Mouse (Mus musculus) neural tube, embryonic 13.5 days (tissue): Measurements from ENCODE around the gene Ly6g6e. TPM values are rescaled to one million over a fixed set of nuclear protein-coding genes. Genes with fewer than 3 reads are reported as not detected.

ENCODE experiments used
- ATAC-seq: fragments of 200-750 bp; cut with Nextera tagmentation; 2 replicates; pipeline ENCODE4 v1.8.0; 2017; ENCODE audit warnings: low read depth, mild to moderate bottlenecking, moderate TSS enrichment, moderate library complexity
- H3K27ac ChIP-seq: fragments of 300-500 bp; sonication (generic); replicated peaks from 2 replicates; pipeline ENCODE4 v1.5.1; 2015; ENCODE audit warnings: moderate library complexity, mild to moderate bottlenecking, inconsistent platforms
- H3K27me3 ChIP-seq: fragments of 300-500 bp; sonication (generic); 2 replicates; pipeline ENCODE4 v1.6.1; 2015; ENCODE audit warnings: mild to moderate bottlenecking, inconsistent platforms
- H3K36me3 ChIP-seq: fragments of 300-500 bp; sonication (generic); 2 replicates; pipeline ENCODE4 v1.6.1; 2015; ENCODE audit warnings: mild to moderate bottlenecking, inconsistent platforms
- H3K4me1 ChIP-seq: fragments of 300-500 bp; sonication (generic); replicated peaks from 2 replicates; pipeline ENCODE4 v1.6.1; 2015; ENCODE audit warnings: inconsistent platforms
- H3K4me2 ChIP-seq: fragments of 300-500 bp; sonication (generic); 2 replicates; pipeline ENCODE4 v1.6.1; 2015; ENCODE audit warnings: inconsistent platforms, mild to moderate bottlenecking, moderate library complexity
- H3K4me3 ChIP-seq: fragments of 300-500 bp; sonication (generic); 2 replicates; pipeline ENCODE4 v1.5.1; 2015; ENCODE audit warnings: mild to moderate bottlenecking, inconsistent platforms
- H3K9ac ChIP-seq: fragments of 300-500 bp; sonication (generic); 2 replicates; pipeline ENCODE4 v1.6.1; 2015; ENCODE audit warnings: moderate library complexity, mild to moderate bottlenecking, inconsistent platforms
- H3K9me3 ChIP-seq: fragments of 300-500 bp; sonication (generic); 2 replicates; pipeline ENCODE4 v1.6.1; 2016; ENCODE audit warnings: inconsistent platforms
- whole genome bisulfite sequencing: fragments of 180-500 bp; shearing (Covaris S2); methylation state at CpG from one replicate; pipeline ENCODE4 v1.1.7; 2015; 5-methylcytosine and 5-hydroxymethylcytosine counted together
- polyA plus RNA-seq: library from polyadenylated mRNA; unstranded; fragments of >200 nt; fragmentation: Nextera tagmentation; extraction: Ambion mirVana; gene quantifications from 2 replicates; pipeline ENCODE4 v1.2.1, GENCODE M21; 2015

Gene Ly6g6e
- polyA plus RNA-seq, 1 experiment from 2014 or later = 0.46 TPM

DNA sequence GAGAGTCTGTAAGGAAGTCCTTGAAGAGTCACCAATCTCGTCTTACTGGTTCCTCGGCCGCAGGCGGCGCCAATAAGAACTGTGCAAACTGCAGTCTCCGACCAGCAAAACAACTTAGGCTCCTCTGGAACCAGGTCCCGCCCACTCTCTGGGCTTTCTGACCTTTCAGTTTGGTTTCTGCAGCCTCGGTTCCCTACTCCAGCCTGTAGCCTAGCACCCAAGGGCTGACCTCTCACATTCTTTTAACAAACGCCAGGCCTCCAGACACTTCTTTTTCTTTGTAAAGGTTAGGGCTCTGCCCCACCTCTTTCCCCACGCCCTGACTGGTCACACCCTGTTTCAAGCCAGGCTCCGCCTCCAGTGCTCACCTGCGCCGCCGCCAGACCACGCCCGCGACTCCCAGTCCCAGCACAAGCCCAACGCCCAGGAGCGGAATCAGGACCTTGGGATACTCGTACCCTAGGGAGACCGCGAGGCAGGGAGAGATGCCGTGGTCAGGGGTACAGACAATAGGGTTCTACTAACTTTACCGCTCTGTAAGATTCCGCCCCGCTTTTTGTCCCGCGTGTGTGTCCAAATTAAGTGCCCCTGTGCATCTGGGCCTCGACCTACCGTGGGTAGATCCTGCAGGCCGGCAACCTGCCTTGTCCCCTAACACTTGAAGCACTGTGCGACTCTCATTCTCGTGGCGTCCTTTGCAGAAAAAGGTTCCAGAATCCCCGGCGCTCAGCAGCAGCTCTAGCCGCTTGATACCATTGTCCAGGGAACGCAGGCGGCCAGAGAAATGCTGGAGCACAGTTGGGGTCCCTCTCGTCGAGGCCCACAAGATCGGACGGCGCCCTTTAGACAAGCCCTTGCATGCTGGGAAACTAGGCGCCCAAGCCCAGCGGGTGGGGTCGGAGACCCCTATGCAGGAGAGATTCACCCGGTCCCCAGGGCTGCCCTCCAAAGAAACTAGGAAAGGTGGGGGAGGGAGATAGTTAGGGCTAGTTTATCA lies 11.5 kb upstream of the Ly6g6e start, which contains the start of gene Ly6g6c:
Gene Ly6g6c (plus strand): TSS at position 438 of the 997 bp plus-strand sequence.
- ATAC-seq = no peak
- H3K36me3 ChIP-seq = peaks cover 26% of the 10 kb centered on the region
- whole genome bisulfite sequencing = under 1% methylated on average over 48 of the region's 48 CpGs
- peaks cover 54% of the 10 kb centered on the region for H3K27me3 ChIP-seq
- peaks cover 28% of the 10 kb centered on the region for H3K4me1 ChIP-seq
- H3K27ac ChIP-seq = no peak within 1 kb of the TSS
- no peaks in the 10 kb centered on the region for H3K9me3 ChIP-seq
- H3K9ac ChIP-seq = peak within 1 kb of the TSS; percentile 59
- peak within 1 kb of the TSS; percentile 28 for H3K4me3 ChIP-seq
- peak within 1 kb of the TSS; percentile 55 for H3K4me2 ChIP-seq

DNA sequence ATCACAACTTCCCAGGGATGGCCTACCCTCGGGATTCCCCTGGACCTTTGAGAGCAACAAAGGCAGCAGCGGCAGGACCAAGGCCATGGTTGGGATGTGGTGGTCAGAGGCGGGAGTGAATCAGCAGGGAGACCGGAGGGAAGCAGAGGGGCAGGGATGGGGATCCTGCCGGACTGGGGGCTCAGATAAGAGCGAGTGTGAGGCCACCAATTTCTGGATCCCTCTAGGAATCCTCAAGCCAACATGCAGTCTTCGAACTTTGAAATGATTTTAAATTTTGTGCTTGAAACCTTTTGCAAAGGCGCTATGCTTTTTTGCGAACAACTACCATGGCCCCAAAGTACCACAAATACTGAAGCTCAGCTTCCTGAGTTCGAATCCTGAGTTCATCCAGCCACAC lies 10.6 kb upstream of the Ly6g6e start, which contains the start of gene Mpig6b:
Gene Mpig6b (minus strand): TSS at position 101 of the 400 bp plus-strand sequence.
- 46% methylated on average over 10 of the region's 10 CpGs for WGBS
- Histone ChIP-seq H3K36me3 (peaks cover 19% of the 10 kb centered on the region), H3K9me3 (no peaks in the 10 kb centered on the region), H3K4me2 (peak within 1 kb of the TSS; percentile 55), H3K27me3 (peaks cover 54% of the 10 kb centered on the region), H3K9ac (peak within 1 kb of the TSS; percentile 59), H3K27ac (no peak within 1 kb of the TSS), H3K4me3 (peak within 1 kb of the TSS; percentile 28), H3K4me1 (peaks cover 20% of the 10 kb centered on the region)
- ATAC-seq = no peak

DNA sequence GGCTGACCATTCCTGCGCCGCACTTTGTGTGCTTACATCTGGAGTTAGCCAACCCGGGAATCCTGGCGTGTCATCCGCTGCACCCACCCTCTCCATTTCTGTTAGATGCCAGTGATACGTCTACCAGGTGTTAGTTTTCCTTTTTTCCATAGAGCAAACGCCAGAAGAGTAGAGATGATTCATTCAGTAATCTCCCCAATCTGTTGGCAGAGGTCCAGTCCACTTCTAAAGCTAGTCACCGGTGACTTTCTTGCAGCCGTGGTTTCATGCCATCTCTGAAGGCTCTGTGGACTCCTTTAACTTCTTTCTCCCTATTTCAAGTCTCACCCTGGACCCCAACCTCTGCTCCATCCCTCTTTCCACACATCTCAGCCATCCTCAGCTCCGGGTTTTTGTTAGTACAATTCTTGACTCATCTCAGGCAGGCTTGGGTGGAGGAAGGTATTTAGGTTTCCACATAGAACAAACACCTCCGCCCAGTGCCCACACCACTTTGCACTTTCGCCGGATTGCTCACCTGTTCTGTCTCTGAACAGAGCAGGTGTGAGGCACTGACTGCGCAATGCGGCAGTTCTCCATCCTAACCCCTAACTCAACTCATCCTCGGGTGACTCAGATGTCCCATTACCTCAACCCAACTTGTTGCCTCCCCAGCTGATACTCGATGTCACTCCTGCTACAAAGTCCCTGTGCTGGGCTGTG lies 8.3 kb upstream of the Ly6g6e start:
- no peak overlapping the region for H3K27ac ChIP-seq
- peaks cover 47% of the 10 kb centered on the region for H3K27me3 ChIP-seq
- no peaks in the 10 kb centered on the region for H3K9me3 ChIP-seq
- no peak overlapping the region for H3K4me2 ChIP-seq
- H3K4me3 ChIP-seq = no peak overlapping the region
- ATAC-seq = no peak
- peaks cover 17% of the 10 kb centered on the region for H3K4me1 ChIP-seq
- H3K9ac ChIP-seq = no peak overlapping the region
- H3K36me3 ChIP-seq = peaks cover 3% of the 10 kb centered on the region; the same call in 1 of the 2 replicates
- 87% methylated on average over 17 of the region's 17 CpGs for WGBS

DNA sequence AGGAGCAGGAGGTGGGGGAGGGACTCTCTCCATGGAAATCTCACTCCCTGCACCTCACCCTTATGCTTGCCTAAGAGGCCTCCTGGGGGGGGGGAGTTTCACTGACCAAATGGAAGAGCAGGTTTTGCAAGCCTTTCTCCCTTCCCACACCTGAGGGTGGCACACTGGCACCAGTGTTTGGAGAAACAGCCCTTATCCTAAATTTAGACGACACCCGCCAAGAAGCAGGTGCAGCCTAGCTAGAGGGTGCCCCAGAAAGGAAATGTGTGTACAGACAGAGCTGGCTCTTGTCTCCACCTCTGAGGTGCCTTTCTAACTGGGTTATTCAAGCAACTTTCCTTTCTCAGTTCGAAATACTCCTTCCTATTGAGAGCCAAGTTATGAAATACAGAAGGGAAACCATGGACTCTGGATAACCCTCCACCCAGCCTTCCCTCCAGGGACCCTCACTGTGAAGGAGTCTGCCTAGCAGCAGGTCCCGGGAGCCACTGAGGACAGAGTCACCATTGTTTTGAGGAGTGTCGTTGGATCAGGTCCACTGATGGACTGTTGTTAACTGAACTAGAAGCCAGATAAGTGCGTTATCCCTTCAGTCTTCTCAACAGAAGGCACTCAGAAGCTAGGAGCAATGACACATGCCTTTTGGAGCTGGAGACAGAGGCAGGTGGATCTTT lies 6.0 kb upstream of the Ly6g6e start:
- H3K9ac ChIP-seq = no peak overlapping the region
- H3K27ac ChIP-seq = no peak overlapping the region
- ATAC-seq = no peak
- WGBS = 67% methylated on average over 6 of the region's 6 CpGs
- no peak overlapping the region for H3K4me2 ChIP-seq
- no peak overlapping the region for H3K4me3 ChIP-seq
- H3K36me3 ChIP-seq = no peaks in the 10 kb centered on the region
- H3K4me1 ChIP-seq = 0 out of 2 replicates have a peak, but pooled peaks cover 4% of the 10 kb centered on the region
- no peaks in the 10 kb centered on the region for H3K9me3 ChIP-seq
- peaks cover 24% of the 10 kb centered on the region for H3K27me3 ChIP-seq

DNA sequence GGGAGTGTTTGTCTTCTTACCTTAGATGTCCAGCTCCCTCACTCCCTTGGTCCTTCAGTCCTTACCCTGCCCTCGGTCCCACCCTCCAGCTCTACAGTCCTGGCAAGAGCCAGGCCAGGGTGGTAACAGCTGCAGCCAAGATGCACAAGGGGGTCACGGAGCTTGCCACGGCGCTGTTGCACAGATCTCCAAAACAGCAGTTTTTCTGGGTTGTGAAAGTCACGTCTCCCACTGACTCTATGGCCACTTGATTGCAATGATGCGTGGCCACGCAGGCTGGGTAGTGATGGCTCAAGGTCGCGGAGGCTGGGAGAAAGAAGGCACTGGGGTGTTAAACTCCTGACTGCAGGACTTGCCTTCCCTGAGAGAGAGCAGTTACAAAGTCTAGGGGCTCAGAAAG lies 5.2 kb upstream of the Ly6g6e start:
- H3K9me3 ChIP-seq = no peaks in the 10 kb centered on the region

DNA sequence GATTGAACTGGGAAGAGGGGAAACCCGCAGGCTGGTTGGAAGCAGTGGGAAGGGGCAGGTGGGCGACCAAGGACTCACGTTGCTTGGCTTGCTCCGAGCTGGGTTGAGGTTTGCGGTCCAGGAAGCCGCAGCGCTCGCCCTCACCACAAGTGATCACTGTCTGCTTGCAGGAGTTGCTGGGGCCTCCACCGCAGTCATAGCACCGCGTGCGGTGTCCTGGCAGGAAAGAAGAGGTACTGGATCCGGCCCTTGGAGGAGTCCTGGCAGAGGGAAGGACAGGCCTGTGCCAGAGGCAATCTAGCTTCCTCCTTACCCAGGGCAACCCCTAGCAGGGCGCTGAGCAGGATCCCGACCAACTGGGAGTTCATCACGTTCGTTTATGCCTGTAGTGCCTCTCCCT lies 2.6 kb upstream of the Ly6g6e start:
- Histone ChIP-seq H3K9ac (no peak overlapping the region), H3K27ac (no peak overlapping the region), H3K9me3 (no peaks in the 10 kb centered on the region), H3K27me3 (no peaks in the 10 kb centered on the region), H3K4me3 (no peak overlapping the region), H3K4me1 (peaks cover 22% of the 10 kb centered on the region), H3K36me3 (no peaks in the 10 kb centered on the region), H3K4me2 (no peak overlapping the region)
- 42% methylated on average over 17 of the region's 17 CpGs for WGBS
- ATAC-seq = no peak

More for the DNA sequence above, 5.2 kb upstream of the Ly6g6e start:
- Histone ChIP-seq H3K9ac (no peak overlapping the region), H3K27me3 (peaks cover 17% of the 10 kb centered on the region), H3K4me3 (no peak overlapping the region), H3K36me3 (no peaks in the 10 kb centered on the region), H3K27ac (no peak overlapping the region), H3K4me2 (no peak overlapping the region), H3K4me1 (0 out of 2 replicates have a peak, but pooled peaks cover 3% of the 10 kb centered on the region)
- WGBS = 78% methylated on average over 9 of the region's 9 CpGs
- no peak for ATAC-seq

DNA sequence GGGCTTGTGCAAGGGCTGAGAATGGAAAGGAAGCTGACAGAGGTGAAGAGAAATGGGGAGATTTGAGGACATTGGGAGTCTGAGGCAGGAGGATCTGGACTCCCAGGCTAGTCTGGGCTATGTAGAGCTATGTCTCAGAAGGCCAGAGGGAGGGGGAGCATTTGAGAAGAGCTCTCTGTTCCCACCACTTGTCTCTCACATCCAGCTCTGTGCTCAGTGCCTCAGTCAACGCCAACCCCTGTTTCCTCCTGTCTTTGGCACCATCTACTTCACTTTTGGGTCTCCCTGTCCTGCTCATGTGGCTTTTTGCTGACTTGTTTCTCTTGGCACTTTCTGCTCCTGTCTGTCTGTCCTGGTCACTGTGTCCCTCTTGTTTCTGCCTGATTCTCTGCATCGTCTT lies 583 bp downstream of the Ly6g6e start:
- 22% methylated on average over 2 of the region's 2 CpGs for WGBS
- Histone ChIP-seq H3K9ac (peak overlapping the region; percentile 59), H3K27me3 (no peaks in the 10 kb centered on the region), H3K9me3 (no peaks in the 10 kb centered on the region), H3K36me3 (no peaks in the 10 kb centered on the region), H3K4me2 (peak overlapping the region; percentile 47), H3K4me3 (peak overlapping the region; percentile 15), H3K4me1 (peaks cover 18% of the 10 kb centered on the region), H3K27ac (no peak overlapping the region)
- no peak for ATAC-seq

DNA sequence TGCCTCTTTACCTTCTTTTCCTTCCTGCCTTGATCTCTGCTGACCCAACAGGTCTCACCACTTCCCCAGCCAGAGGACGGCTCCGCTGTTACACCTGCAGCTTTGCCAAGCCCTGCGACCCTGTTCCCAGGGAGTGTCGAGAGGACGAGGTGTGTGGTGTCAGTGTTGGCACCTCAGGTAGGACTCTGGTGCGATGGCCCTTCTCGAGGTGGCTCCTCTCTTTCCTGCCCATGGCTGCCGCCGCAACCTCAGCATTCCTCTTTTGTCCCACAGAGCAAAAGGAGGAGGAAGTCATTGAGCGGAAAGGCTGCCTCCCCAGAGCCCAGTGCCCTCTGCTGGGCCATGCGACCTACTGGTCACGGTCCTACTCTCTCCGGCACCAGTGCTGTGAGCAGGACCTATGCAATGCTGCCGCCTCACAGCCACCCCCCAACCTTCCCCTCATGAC lies 1.1 kb downstream of the Ly6g6e start, which contains the start of gene Ly6g6d:
Gene Ly6g6d (minus strand): TSS at position 280 of the 448 bp plus-strand sequence.
- Histone ChIP-seq H3K36me3 (no peaks in the 10 kb centered on the region), H3K9ac (peak within 1 kb of the TSS; percentile 59), H3K4me2 (peak within 1 kb of the TSS; percentile 47), H3K9me3 (no peaks in the 10 kb centered on the region), H3K4me1 (peaks cover 18% of the 10 kb centered on the region), H3K27me3 (no peaks in the 10 kb centered on the region), H3K27ac (no peak within 1 kb of the TSS), H3K4me3 (peak within 1 kb of the TSS; percentile 15)
- peak; percentile 62 for ATAC-seq
- WGBS = 11% methylated on average over 14 of the region's 14 CpGs

DNA sequence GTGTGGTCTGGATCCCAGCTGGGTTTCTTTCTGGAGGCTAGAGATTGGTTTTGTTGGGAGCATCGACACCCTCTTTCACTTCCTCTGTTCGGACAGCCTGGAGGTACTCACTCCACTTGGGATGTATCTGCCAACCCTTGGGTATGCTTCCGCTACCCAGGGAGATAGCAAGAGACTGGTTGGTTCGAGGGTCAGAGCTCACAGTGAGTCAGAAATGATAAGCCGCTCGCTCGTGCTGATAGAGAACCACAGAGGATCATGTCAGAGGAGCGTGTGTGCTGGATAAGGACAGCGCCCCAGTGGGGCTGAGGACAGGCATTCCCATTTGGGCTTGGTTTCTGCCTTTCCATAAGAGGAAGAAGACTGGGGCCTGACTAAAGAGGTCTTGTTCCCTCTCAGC lies 3.1 kb downstream of the Ly6g6e start:
- no peak overlapping the region for H3K4me2 ChIP-seq
- H3K27me3 ChIP-seq = no peaks in the 10 kb centered on the region
- H3K9me3 ChIP-seq = no peaks in the 10 kb centered on the region
- ATAC-seq = no peak
- H3K9ac ChIP-seq = 0 out of 2 replicates have a peak overlapping the region, but pooled peaks have one; percentile 45
- 75% methylated on average over 9 of the region's 9 CpGs for WGBS
- H3K4me1 ChIP-seq = peaks cover 18% of the 10 kb centered on the region
- H3K36me3 ChIP-seq = no peaks in the 10 kb centered on the region
- H3K27ac ChIP-seq = no peak overlapping the region
- no peak overlapping the region for H3K4me3 ChIP-seq

DNA sequence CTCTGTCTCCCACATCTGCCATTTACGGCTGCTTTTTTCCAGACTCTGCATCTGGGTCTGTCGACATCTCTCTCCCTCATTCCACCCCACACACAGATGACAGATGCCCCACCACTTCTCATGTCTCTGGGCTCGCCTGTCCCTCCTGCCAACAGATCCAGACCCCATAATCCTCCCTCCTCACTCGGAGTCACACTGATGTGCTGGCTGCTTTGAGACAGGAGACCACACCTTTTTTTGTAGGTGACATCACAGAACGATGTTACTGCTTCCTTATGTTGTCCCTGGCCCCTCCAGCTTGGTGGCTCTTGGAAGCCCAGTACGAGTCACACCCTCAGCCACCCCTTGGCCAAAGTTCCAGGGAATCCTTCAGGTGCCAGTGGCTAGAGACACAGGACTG lies 3.5 kb downstream of the Ly6g6e start:
- 0 out of 2 replicates have a peak overlapping the region, but pooled peaks have one; percentile 45 for H3K9ac ChIP-seq

DNA sequence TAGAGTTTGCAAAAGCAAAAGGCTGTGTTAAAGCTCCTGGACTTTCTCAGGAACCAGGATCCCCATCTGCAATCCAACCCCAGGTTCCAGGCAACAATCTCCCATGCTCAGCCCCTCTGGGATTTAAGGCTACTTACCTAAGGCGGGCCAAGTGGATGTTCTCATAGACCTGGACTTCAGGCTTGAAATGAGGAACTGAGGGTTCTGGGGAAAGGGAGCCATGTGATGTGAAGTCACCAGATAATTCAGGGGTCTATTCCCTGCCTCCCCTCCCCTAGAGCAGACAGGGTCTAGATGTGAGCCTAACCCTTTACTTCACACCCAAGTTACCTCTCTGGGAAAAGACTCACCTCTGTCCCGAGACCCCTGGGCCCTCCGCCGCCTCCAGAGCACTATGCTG lies 4.0 kb downstream of the Ly6g6e start:
- Histone ChIP-seq H3K9ac (0 out of 2 replicates have a peak overlapping the region, but pooled peaks have one; percentile 8), H3K27ac (no peak overlapping the region), H3K4me2 (no peak overlapping the region), H3K4me3 (no peak overlapping the region), H3K9me3 (no peaks in the 10 kb centered on the region), H3K4me1 (peaks cover 18% of the 10 kb centered on the region), H3K36me3 (no peaks in the 10 kb centered on the region), H3K27me3 (no peaks in the 10 kb centered on the region)
- 82% methylated on average over 4 of the region's 4 CpGs for WGBS
- ATAC-seq = no peak

More for the DNA sequence above, 3.5 kb downstream of the Ly6g6e start:
- Histone ChIP-seq H3K36me3 (no peaks in the 10 kb centered on the region), H3K27me3 (no peaks in the 10 kb centered on the region), H3K4me2 (no peak overlapping the region), H3K27ac (no peak overlapping the region), H3K4me1 (peaks cover 18% of the 10 kb centered on the region), H3K9me3 (no peaks in the 10 kb centered on the region), H3K4me3 (no peak overlapping the region)
- WGBS = 64% methylated on average over 6 of the region's 6 CpGs
- no peak for ATAC-seq
